Mouse (Mus musculus) heart, postnatal 0 days (tissue): ENCODE data around the gene Orai3. TPM values are rescaled to one million over a fixed set of nuclear protein-coding genes. Genes with fewer than 3 reads are reported as not detected.
"Not testable (repeated sequence)": the region's sequence is repeated elsewhere in the genome, so short reads cannot be mapped to it uniquely, and the experiment has no call there.

Experiments used
- ATAC-seq: fragments of 200-750 bp; cut with Nextera tagmentation; 2 replicates; pipeline ENCODE4 v1.8.0; 2017; ENCODE audit warnings: low read depth, moderate number of reproducible peaks, moderate library complexity; ENCODE audit not compliant: insufficient read depth
- DNase-seq: peaks from one replicate; pipeline ENCODE4 v3.0.0-alpha.2; 2016; ENCODE audit warnings: low spot score
- H3K27ac ChIP-seq: fragments of 300-500 bp; sonication (generic); 2 replicates; pipeline ENCODE4 v1.5.1; 2014; ENCODE audit warnings: low read depth, mild to moderate bottlenecking
- H3K27me3 ChIP-seq: fragments of 300-500 bp; sonication (generic); 2 replicates; pipeline ENCODE4 v1.6.1; 2014; ENCODE audit warnings: low read length, mixed read lengths; ENCODE audit not compliant: control insufficient read depth, insufficient read depth
- H3K36me3 ChIP-seq: fragments of 300-500 bp; sonication (generic); replicated peaks from 2 replicates; pipeline ENCODE4 v1.6.1; 2014; ENCODE audit warnings: low read length, mixed read lengths; ENCODE audit not compliant: control insufficient read depth, insufficient read depth
- H3K4me1 ChIP-seq: fragments of 300-500 bp; sonication (generic); 2 replicates; pipeline ENCODE4 v1.6.1; 2014; ENCODE audit warnings: antibody characterized with exemption; ENCODE audit not compliant: control insufficient read depth, insufficient read depth
- H3K4me2 ChIP-seq: fragments of 300-500 bp; sonication (generic); 2 replicates; pipeline ENCODE4 v1.6.1; 2014; ENCODE audit warnings: low read depth, mild to moderate bottlenecking, low read length, moderate library complexity
- H3K4me3 ChIP-seq: fragments of 300-500 bp; sonication (generic); 2 replicates; pipeline ENCODE4 v1.5.1; 2014; ENCODE audit warnings: low read depth, low read length
- H3K9ac ChIP-seq: fragments of 300-500 bp; sonication (generic); replicated peaks from 2 replicates; pipeline ENCODE4 v1.6.1; 2014; ENCODE audit warnings: low read depth, low read length, mixed read lengths
- H3K9me3 ChIP-seq: fragments of 300-500 bp; sonication (generic); replicated peaks from 2 replicates; pipeline ENCODE4 v1.6.1; 2016; ENCODE audit warnings: low read length; ENCODE audit not compliant: control insufficient read depth
- CTCF ChIP-seq: IDR thresholded peaks from 2 replicates; pipeline ENCODE4 v1.5.1; 2016; ENCODE audit warnings: antibody characterized with exemption, control low read depth, low read depth
- EP300 ChIP-seq: IDR thresholded peaks from 2 replicates; pipeline ENCODE4 v1.6.1; 2016; ENCODE audit warnings: antibody characterized with exemption, low read depth
- WGBS: fragments of 180-500 bp; shearing (Covaris S2); extraction: QIAGEN DNeasy Blood & Tissue Kit; methylation state at CpG from one replicate; pipeline ENCODE4 v1.1.7; 2014; 5-methylcytosine and 5-hydroxymethylcytosine counted together
- polyA plus RNA-seq: library from polyadenylated mRNA; unstranded; fragments of >200 nt; fragmentation: Nextera tagmentation; extraction: Ambion mirVana; gene quantifications from 2 replicates; pipeline ENCODE4 v1.2.1, GENCODE M21; 2015
- total RNA-seq: library from RNA; depleted of rRNA; stranded (reverse); fragments of >200 nt; gene quantifications from 2 replicates; pipeline ENCODE4 v1.2.3, GENCODE M21; 2014; ENCODE audit warnings: low replicate concordance; rRNA removed

The Orai3 gene
- total RNA-seq, result 31.8 and 38.9 TPM in 2 replicates
- 17.3 and 17.6 TPM in 2 replicates for polyA plus RNA-seq

DNA sequence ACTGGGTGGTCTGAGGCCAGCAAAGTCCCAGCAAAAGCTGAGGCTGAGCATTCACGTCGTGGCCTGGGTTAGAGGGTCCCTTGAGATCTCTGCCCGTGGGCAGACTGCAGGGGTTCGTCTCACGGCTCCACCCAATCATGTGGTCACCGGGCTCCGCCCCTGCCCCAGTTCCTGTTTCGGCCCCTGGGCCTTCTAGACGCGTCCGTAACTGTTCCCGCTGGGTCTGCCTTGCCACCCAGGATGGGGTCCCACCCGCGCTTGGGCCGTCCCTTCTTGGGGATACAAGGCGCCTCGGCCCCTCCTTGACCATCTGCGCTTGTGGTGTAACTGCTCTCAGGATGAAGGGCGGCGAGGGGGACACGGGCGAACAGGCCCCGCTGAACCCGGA is at the start of gene Orai3:
Gene Orai3, plus strand, starts transcription at position 165 of the 388 bp plus-strand sequence.
- no peaks in the 10 kb centered on the region for H3K27me3 ChIP-seq
- peaks cover 22% of the 10 kb centered on the region for H3K36me3 ChIP-seq
- TF ChIP-seq EP300, result 0 out of 2 replicates have a peak, but pooled peaks have one; percentile 47
- no peak for TF ChIP-seq CTCF
- H3K27ac ChIP-seq, result peak within 1 kb of the TSS; percentile 85
- 1% methylated on average over 21 of the region's 24 CpGs for WGBS
- DNase-seq, result peak; percentile 72
- peak within 1 kb of the TSS; percentile 69 for H3K4me3 ChIP-seq
- ATAC-seq, result peak; percentile 73
- no peaks in the 10 kb centered on the region for H3K9me3 ChIP-seq
- H3K4me2 ChIP-seq, result peak within 1 kb of the TSS; percentile 82
- H3K4me1 ChIP-seq, result peaks cover 12% of the 10 kb centered on the region
- peak within 1 kb of the TSS; percentile 86 for H3K9ac ChIP-seq

DNA sequence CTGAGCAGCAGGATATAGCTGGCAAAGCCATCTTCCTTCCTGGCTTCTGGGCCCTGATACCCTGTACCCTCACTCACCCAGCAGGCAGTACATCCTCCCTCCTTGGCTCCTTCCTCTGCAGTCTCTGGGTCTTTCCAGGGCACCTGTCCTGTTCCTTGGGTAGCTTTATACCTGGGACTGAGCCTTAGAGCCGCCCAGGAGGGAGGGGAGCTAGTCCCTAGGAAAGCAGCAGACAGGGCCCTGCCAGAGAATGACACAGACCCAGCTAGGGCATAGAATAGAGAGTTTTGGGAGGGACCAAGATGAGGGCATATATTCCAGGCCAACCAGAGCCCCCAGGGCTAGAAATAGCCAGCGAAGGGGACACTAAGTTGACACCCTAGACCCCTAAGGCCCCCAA is 44.1 kb upstream of the Orai3 start:
- no peak overlapping the region for H3K4me3 ChIP-seq
- no peak for ATAC-seq
- H3K9ac ChIP-seq, result no peak overlapping the region
- no peaks in the 10 kb centered on the region for H3K36me3 ChIP-seq
- no peak for DNase-seq
- H3K9me3 ChIP-seq, result no peaks in the 10 kb centered on the region
- no peaks in the 10 kb centered on the region for H3K4me1 ChIP-seq
- TF ChIP-seq EP300, result no peak
- WGBS, result 50% methylated on average over 2 of the region's 2 CpGs
- no peak overlapping the region for H3K4me2 ChIP-seq
- H3K27ac ChIP-seq, result no peak overlapping the region
- H3K27me3 ChIP-seq, result no peaks in the 10 kb centered on the region

DNA sequence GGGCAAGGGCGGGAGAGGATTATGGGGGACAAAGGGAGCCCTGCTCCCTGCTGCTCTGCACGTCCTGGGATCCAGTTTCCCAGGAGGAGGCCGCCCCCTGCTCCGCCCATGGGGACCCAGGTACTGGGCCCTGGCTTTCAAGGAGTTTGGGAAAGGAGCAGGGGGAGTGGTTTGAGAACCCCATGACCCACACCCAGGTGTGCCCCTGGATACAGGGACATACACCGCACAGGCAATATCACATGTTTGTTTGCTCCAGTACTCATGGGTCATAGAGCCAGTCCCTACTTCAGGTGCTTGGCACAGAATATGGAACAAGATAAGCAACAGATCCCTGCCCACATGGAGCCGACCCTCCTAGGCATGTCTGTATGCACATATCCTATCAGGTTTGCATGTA is 43.7 kb upstream of the Orai3 start:
- no peak for TF ChIP-seq EP300
- no peak for TF ChIP-seq CTCF
- no peak overlapping the region for H3K9ac ChIP-seq
- no peaks in the 10 kb centered on the region for H3K9me3 ChIP-seq
- H3K36me3 ChIP-seq, result no peaks in the 10 kb centered on the region
- DNase-seq (no peak), ATAC-seq (no peak)
- 63% methylated on average over 6 of the region's 6 CpGs for WGBS
- no peaks in the 10 kb centered on the region for H3K4me1 ChIP-seq
- no peak overlapping the region for H3K4me3 ChIP-seq
- H3K27ac ChIP-seq, result no peak overlapping the region
- no peak overlapping the region for H3K4me2 ChIP-seq
- no peaks in the 10 kb centered on the region for H3K27me3 ChIP-seq

DNA sequence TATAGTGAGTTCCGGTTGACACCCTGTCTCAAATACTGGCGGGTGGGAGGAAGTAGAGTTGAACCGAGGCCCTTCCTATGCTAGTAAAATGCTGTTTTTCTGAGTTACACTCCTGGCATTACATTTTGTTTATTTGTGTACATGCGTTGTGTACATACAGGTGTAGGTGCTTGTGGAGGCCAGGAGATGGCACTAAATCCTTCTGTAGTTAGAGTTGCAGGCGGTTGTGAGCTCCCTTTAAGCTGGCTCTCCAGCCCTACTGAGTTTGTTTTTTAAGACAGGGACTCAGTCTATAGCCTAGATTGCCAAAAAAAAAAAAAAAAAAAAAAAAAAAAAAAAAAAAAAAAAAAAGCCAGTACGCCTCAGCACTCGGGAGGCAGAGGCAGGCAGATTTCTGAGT is 41.7 kb upstream of the Orai3 start:
- no peak for TF ChIP-seq EP300
- TF ChIP-seq CTCF, result no peak
- 80% methylated on average over 7 of the region's 7 CpGs for WGBS
- no peak overlapping the region for H3K4me2 ChIP-seq
- no peak overlapping the region for H3K9ac ChIP-seq
- ATAC-seq (no peak), DNase-seq (no peak)
- H3K36me3 ChIP-seq, result no peaks in the 10 kb centered on the region
- H3K27ac ChIP-seq, result no peak overlapping the region
- no peaks in the 10 kb centered on the region for H3K27me3 ChIP-seq
- H3K9me3 ChIP-seq, result no peaks in the 10 kb centered on the region
- H3K4me3 ChIP-seq, result no peak overlapping the region
- H3K4me1 ChIP-seq, result no peaks in the 10 kb centered on the region

DNA sequence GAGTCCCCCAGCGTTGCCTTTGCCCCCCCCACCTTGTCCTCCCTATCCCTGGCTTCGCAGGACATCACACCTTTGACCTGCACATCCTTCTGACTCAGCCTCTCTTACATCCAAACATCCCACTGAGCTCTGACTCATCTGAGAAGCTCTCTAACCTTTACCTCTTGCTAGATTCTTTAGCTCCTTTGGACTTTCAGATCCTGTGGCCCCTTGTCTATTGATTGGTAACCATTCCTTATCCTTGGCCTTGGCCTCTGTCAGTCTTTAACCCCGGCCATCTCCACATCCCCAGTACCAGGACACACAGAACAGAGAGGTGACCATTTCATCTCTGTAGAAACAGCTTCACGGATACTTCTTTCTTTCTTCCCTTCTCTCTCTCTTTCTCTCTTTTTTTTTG is 39.4 kb upstream of the Orai3 start:
- no peak for ATAC-seq
- no peaks in the 10 kb centered on the region for H3K36me3 ChIP-seq
- H3K9me3 ChIP-seq, result no peaks in the 10 kb centered on the region
- no peak overlapping the region for H3K4me2 ChIP-seq
- no peak overlapping the region for H3K27ac ChIP-seq
- H3K4me3 ChIP-seq, result no peak overlapping the region
- no peak for TF ChIP-seq EP300
- no peak for TF ChIP-seq CTCF
- H3K4me1 ChIP-seq, result no peaks in the 10 kb centered on the region
- WGBS, result 45% methylated on average over 4 of the region's 4 CpGs
- no peaks in the 10 kb centered on the region for H3K27me3 ChIP-seq
- H3K9ac ChIP-seq, result no peak overlapping the region
- no peak for DNase-seq

DNA sequence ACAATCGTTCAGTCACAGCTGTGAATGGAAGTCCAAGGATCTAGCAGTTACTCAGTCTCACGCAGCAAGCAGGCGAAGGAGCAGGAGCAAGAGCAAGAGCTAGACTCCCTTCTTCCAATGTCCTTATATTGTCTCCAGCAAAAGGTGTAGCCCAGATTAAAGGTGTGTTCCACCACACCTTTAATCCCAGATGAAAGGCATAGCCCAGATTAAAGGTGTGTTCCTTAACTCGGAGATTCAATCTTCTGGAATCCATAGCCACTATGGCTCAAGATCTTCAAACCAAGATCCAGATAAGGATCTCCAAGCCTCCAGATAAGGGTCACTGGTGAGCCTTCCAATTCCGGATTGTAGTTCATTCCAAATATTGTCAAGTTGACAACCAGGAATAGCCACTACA is 37.5 kb upstream of the Orai3 start, which contains the start of gene Ctf2:
Gene Ctf2, minus strand, starts transcription at position 101 of the 400 bp plus-strand sequence.
- H3K9me3 ChIP-seq, ATAC-seq, H3K4me2 ChIP-seq, DNase-seq, H3K4me3 ChIP-seq, H3K9ac ChIP-seq, H3K4me1 ChIP-seq, H3K36me3 ChIP-seq, H3K27ac ChIP-seq, H3K27me3 ChIP-seq: not testable (repeated sequence)
- no CpG with 5 or more reads among the region's 5 CpGs for WGBS
